Mouse (Mus musculus) C2C12 (cell line): ENCODE results near the gene Lpp. TPM values are rescaled to one million over a fixed set of nuclear protein-coding genes. Genes with fewer than 3 reads are reported as not detected.

Experiments used
- H3K27me3 ChIP-seq: one replicate; pipeline ENCODE4 v1.6.1; 2011; ENCODE audit not compliant: control insufficient read depth, insufficient read depth, insufficient read length
- H3K36me3 ChIP-seq: one replicate; pipeline ENCODE4 v1.6.1; 2011; ENCODE audit not compliant: control insufficient read depth, insufficient read depth
- H3K4me3 ChIP-seq: one replicate; pipeline ENCODE4 v1.5.1; 2011; ENCODE audit warnings: mild to moderate bottlenecking, control low read depth; ENCODE audit not compliant: poor library complexity, insufficient read depth, severe bottlenecking
- H3K79me2 ChIP-seq: one replicate; pipeline ENCODE4 v1.6.1; 2011; ENCODE audit not compliant: control insufficient read depth, insufficient read depth
- H3K79me3 ChIP-seq: one replicate; pipeline ENCODE4 v1.6.1; 2011; ENCODE audit warnings: low read depth, control low read depth
- H3ac ChIP-seq: one replicate; pipeline ENCODE3; 2011; ENCODE audit warnings: low read depth; ENCODE audit not compliant: control insufficient read depth, insufficient read length
- CEBPB ChIP-seq: IDR thresholded peaks from one replicate; pipeline ENCODE4 v1.6.1; 2011; ENCODE audit warnings: low read depth, mild to moderate bottlenecking, control low read depth, moderate library complexity
- CTCF ChIP-seq: IDR thresholded peaks from one replicate; pipeline ENCODE4 v1.5.1; 2011; ENCODE audit not compliant: control insufficient read depth, insufficient read depth, insufficient read length
- FOSL1 ChIP-seq: IDR thresholded peaks from one replicate; pipeline ENCODE4 v1.8.0; 2011; ENCODE audit warnings: mild to moderate bottlenecking, low read length; ENCODE audit not compliant: poor library complexity, insufficient read depth, severe bottlenecking
- MAX ChIP-seq: IDR thresholded peaks from one replicate; pipeline ENCODE4 v1.6.1; 2011; ENCODE audit warnings: mild to moderate bottlenecking, control low read depth
- MYOD1 ChIP-seq: IDR thresholded peaks from one replicate; pipeline ENCODE4 v1.6.1; 2011; ENCODE audit warnings: low read depth; ENCODE audit not compliant: control insufficient read depth, insufficient read length
- MYOG ChIP-seq: IDR thresholded peaks from one replicate; pipeline ENCODE4 v1.6.1; 2011; ENCODE audit not compliant: control insufficient read depth, insufficient read length; ENCODE audit errors: extremely low read depth
- USF1 ChIP-seq: IDR thresholded peaks from one replicate; pipeline ENCODE4 v1.6.1; 2011; ENCODE audit warnings: low read depth, mild to moderate bottlenecking, control low read depth, moderate library complexity
- polyA plus RNA-seq: library from polyadenylated mRNA; unstranded; fragments of >200 nt; fragmentation: generic; extraction: Trizol; gene quantifications from one replicate; pipeline ENCODE4 v1.2.1, GENCODE M21; 2012; ENCODE audit warnings: missing spikeins

The Lpp gene
- polyA plus RNA-seq, 1 experiment, result 9.6 TPM

- Histone ChIP-seq H3K4me3 (no peak overlapping the region), H3K36me3 (no peaks in the 10 kb centered on the region), H3ac (no peak overlapping the region), H3K27me3 (no peaks in the 10 kb centered on the region), H3K79me3 (no peaks in the 10 kb centered on the region), H3K79me2 (no peaks in the 10 kb centered on the region)
- TF ChIP-seq MYOG, result no peak
- TF ChIP-seq MAX, result no peak
- TF ChIP-seq MYOD1, result no peak
- TF ChIP-seq FOSL1, result no peak
- TF ChIP-seq CEBPB, result no peak
- no peak for TF ChIP-seq USF1
- TF ChIP-seq CTCF, result no peak
Observed at GRCm38 (mm10) chr16:24951909-24952308, 558.6 kb downstream of the Lpp start.

GRCm38 (mm10) chr16:24955054-24955453, 561.7 kb downstream of the Lpp start:
- Histone ChIP-seq H3K79me3 (no peaks in the 10 kb centered on the region), H3ac (no peak overlapping the region), H3K27me3 (no peaks in the 10 kb centered on the region), H3K36me3 (no peaks in the 10 kb centered on the region), H3K4me3 (no peak overlapping the region), H3K79me2 (no peaks in the 10 kb centered on the region)
- TF ChIP-seq FOSL1 (no peak), USF1 (no peak), MYOD1 (no peak), CTCF (no peak), MAX (no peak), MYOG (no peak)

GRCm38 (mm10) chr16:24958661-24959060, 565.4 kb downstream of the Lpp start:
- Histone ChIP-seq H3K4me3 (no peak overlapping the region), H3K27me3 (no peaks in the 10 kb centered on the region), H3K79me2 (no peaks in the 10 kb centered on the region), H3K79me3 (no peaks in the 10 kb centered on the region), H3ac (no peak overlapping the region), H3K36me3 (no peaks in the 10 kb centered on the region)
- TF ChIP-seq FOSL1 (no peak), CEBPB (no peak), MYOG (no peak), CTCF (no peak), MYOD1 (no peak), MAX (no peak), USF1 (no peak)

- no peak for TF ChIP-seq MAX
- TF ChIP-seq CEBPB, result peak; percentile 13
- no peak for TF ChIP-seq USF1
- TF ChIP-seq MYOG, result no peak
Observed at GRCm38 (mm10) chr16:24960901-24961806, 567.8 kb downstream of the Lpp start.

GRCm38 (mm10) chr16:24964311-24964710, 571.0 kb downstream of the Lpp start:
- Histone ChIP-seq H3K79me3 (no peaks in the 10 kb centered on the region), H3K27me3 (no peaks in the 10 kb centered on the region), H3K79me2 (no peaks in the 10 kb centered on the region), H3K36me3 (no peaks in the 10 kb centered on the region), H3ac (no peak overlapping the region), H3K4me3 (no peak overlapping the region)
- TF ChIP-seq MYOD1 (no peak), MAX (no peak), MYOG (no peak), CEBPB (no peak), FOSL1 (no peak), CTCF (no peak), USF1 (no peak)

More at GRCm38 (mm10) chr16:24960901-24961806, 567.8 kb downstream of the Lpp start:
- Histone ChIP-seq H3K79me3 (no peaks in the 10 kb centered on the region), H3K79me2 (no peaks in the 10 kb centered on the region), H3ac (no peak overlapping the region), H3K36me3 (no peaks in the 10 kb centered on the region), H3K27me3 (no peaks in the 10 kb centered on the region), H3K4me3 (no peak overlapping the region)

GRCm38 (mm10) chr16:24965091-24965490, 571.8 kb downstream of the Lpp start:
- H3K27me3 ChIP-seq, result no peaks in the 10 kb centered on the region
- TF ChIP-seq MYOG, result no peak
- TF ChIP-seq MAX, result no peak
- TF ChIP-seq MYOD1, result no peak
- no peak for TF ChIP-seq USF1
- TF ChIP-seq FOSL1, result no peak
- TF ChIP-seq CTCF, result no peak
- TF ChIP-seq CEBPB, result no peak
- H3K79me3 ChIP-seq, result no peaks in the 10 kb centered on the region

More at GRCm38 (mm10) chr16:24965091-24965490, 571.8 kb downstream of the Lpp start:
- Histone ChIP-seq H3ac (no peak overlapping the region), H3K79me2 (no peaks in the 10 kb centered on the region), H3K4me3 (no peak overlapping the region), H3K36me3 (no peaks in the 10 kb centered on the region)
